Mouse (Mus musculus) stomach, embryonic 16.5 days (tissue): ENCODE data around the gene Tjap1. TPM values are rescaled to one million over a fixed set of nuclear protein-coding genes. Genes with fewer than 3 reads are reported as not detected.

Experiments used
- ATAC-seq: fragments of 200-750 bp; cut with Nextera tagmentation; 2 replicates; pipeline ENCODE4 v1.8.0; 2017; ENCODE audit warnings: moderate number of reproducible peaks, moderate TSS enrichment; ENCODE audit not compliant: insufficient read depth, low FRiP score
- H3K27ac ChIP-seq: fragments of 300-500 bp; sonication (generic); 2 replicates; pipeline ENCODE4 v1.5.1; 2014; ENCODE audit warnings: low read length
- H3K27me3 ChIP-seq: fragments of 300-500 bp; sonication (generic); 2 replicates; pipeline ENCODE4 v1.6.1; 2014; ENCODE audit warnings: low read length, control low read depth, mixed read lengths; ENCODE audit not compliant: control insufficient read depth, insufficient read depth
- H3K36me3 ChIP-seq: fragments of 300-500 bp; sonication (generic); 2 replicates; pipeline ENCODE4 v1.6.1; 2014; ENCODE audit warnings: low read length; ENCODE audit not compliant: control insufficient read depth, insufficient read depth
- H3K4me1 ChIP-seq: fragments of 300-500 bp; sonication (generic); 2 replicates; pipeline ENCODE4 v1.6.1; 2014; ENCODE audit warnings: low read length, control low read depth, mixed read lengths; ENCODE audit not compliant: control insufficient read depth, insufficient read depth
- H3K4me2 ChIP-seq: fragments of 300-500 bp; sonication (generic); 2 replicates; pipeline ENCODE4 v1.6.1; 2014; ENCODE audit warnings: low read depth, low read length, mixed read lengths
- H3K4me3 ChIP-seq: fragments of 300-500 bp; sonication (generic); replicated peaks from 2 replicates; pipeline ENCODE4 v1.5.1; 2014; ENCODE audit warnings: mild to moderate bottlenecking, low read length
- H3K9ac ChIP-seq: fragments of 300-500 bp; sonication (generic); 2 replicates; pipeline ENCODE4 v1.6.1; 2014; ENCODE audit warnings: low read length
- H3K9me3 ChIP-seq: fragments of 300-500 bp; sonication (generic); replicated peaks from 2 replicates; pipeline ENCODE4 v1.6.1; 2016; ENCODE audit warnings: low read length, control low read depth; ENCODE audit not compliant: control insufficient read depth
- WGBS: fragments of 180-500 bp; shearing (Covaris S2); extraction: QIAGEN DNeasy Blood & Tissue Kit; methylation state at CpG from one replicate; pipeline ENCODE4 v1.1.7; 2014; 5-methylcytosine and 5-hydroxymethylcytosine counted together
- polyA plus RNA-seq: library from polyadenylated mRNA; unstranded; fragments of >200 nt; fragmentation: Nextera tagmentation; extraction: Ambion mirVana; gene quantifications from 2 replicates; pipeline ENCODE4 v1.2.1, GENCODE M21; 2015

Tjap1 gene
- polyA plus RNA-seq = 36.8 and 38.9 TPM in 2 replicates

DNA sequence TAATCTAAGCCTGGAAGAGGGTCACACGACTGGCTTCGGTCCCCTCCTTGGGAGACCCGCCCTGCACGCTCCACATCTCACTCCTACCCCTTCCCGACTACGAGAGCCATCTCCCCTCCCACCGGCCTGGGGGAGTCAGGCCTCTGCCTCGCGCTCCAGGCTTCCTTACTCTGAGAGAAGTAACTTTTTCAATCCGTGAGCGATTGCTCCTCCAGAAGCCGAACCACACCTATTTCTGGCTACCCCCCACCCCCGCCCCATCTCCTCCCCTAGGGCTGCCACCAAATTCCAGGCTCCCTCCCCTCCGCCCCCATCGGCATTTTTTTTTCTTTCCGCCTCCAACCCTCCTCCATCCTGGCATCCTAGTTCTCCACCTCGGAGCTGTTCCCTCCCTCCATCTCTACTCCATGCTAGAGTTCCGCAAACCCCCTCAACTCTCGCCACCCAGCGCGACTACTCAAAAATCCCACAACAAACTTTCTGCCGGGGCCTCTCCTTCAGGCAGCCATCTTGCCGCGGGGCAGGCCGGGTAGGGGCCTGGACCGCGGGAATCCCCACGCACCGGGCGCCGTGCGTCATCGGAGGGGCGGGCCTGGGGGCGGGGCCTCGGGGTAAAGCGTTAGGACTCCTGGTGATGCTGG, at the start of gene Tjap1:
Tjap1 (minus strand) TSS at position 544 of the 641 bp plus-strand sequence.
- peaks cover 17% of the 10 kb centered on the region for H3K4me1 ChIP-seq
- peak within 1 kb of the TSS; percentile 93 for H3K27ac ChIP-seq
- H3K4me2 ChIP-seq = peak within 1 kb of the TSS; percentile 77
- no peaks in the 10 kb centered on the region for H3K9me3 ChIP-seq
- H3K9ac ChIP-seq = peak within 1 kb of the TSS; percentile 83
- peaks cover 4% of the 10 kb centered on the region; the same call in 1 of the 2 replicates for H3K36me3 ChIP-seq
- peak; percentile 98 for ATAC-seq
- peak within 1 kb of the TSS; percentile 65 for H3K4me3 ChIP-seq
- WGBS = under 1% methylated on average over 37 of the region's 37 CpGs
- H3K27me3 ChIP-seq = no peaks in the 10 kb centered on the region

DNA sequence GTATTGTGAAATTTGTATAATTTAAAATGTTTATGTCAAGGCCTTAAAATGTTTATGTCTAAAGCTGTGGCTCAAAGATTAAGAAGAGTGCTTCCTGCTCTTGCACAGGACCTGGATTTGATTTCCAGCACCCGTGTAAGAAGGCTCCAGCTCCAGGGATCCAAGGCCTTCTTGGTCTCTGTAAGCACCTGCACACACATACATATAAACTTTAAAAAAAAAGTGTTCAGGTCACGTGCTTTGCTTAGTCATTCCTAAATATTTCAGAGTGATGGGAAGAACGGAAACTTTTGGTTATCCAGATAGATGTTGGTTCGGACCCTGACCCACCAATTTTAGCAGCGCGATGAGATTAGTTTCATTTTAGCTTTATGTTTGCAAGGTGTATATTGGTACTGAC, 45.9 kb upstream of the Tjap1 start:
- no peak for ATAC-seq
- Histone ChIP-seq H3K4me1 (peaks cover 4% of the 10 kb centered on the region; the same call in 1 of the 2 replicates), H3K9ac (no peak overlapping the region), H3K9me3 (no peaks in the 10 kb centered on the region), H3K27me3 (no peaks in the 10 kb centered on the region), H3K4me2 (peak overlapping the region; percentile 95), H3K36me3 (no peaks in the 10 kb centered on the region; the same call in 1 of the 2 replicates), H3K27ac (peak overlapping the region; percentile 96), H3K4me3 (no peak overlapping the region; the same call in 1 of the 2 replicates)
- 61% methylated on average over 6 of the region's 6 CpGs for WGBS

DNA sequence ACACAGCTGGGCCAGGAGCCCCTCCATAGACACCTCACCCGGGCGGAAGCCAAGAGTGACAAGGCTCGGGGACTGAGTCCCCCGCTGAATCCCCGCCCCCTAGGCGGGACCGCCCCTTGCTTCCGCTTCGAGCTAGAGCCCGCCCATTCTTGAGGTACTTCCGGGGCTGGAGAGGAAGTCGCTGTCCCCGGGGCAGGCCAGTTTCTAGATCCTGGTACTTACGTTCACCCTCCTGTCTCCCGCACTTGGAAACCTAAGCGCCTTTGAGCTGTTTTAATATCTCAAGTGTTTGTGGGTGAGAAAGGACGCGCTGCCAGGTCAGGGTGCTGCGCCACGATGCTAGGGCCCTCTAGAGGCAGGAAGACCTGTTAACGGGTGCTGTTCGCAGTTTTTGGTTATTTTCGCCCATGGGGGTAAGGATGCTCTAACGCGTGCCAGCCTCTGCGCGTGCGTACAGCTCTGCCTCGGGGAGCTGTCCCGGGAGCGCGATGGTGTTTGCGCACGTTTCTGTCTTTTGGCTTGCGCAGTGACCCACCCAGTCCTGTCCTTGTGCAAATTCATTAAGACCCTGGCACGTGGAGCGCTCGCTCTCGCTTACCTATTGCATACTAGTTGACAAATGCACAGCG, 45.2 kb upstream of the Tjap1 start, which contains the start of gene Abcc10:
Abcc10 (minus strand) TSS at position 447 of the 629 bp plus-strand sequence.
- Histone ChIP-seq H3K4me1 (peaks cover 4% of the 10 kb centered on the region; the same call in 1 of the 2 replicates), H3K4me2 (peak within 1 kb of the TSS; percentile 95), H3K4me3 (peak within 1 kb of the TSS; percentile 83), H3K9ac (peak within 1 kb of the TSS; percentile 87), H3K27ac (peak within 1 kb of the TSS; percentile 96), H3K27me3 (no peaks in the 10 kb centered on the region), H3K36me3 (no peaks in the 10 kb centered on the region; the same call in 1 of the 2 replicates), H3K9me3 (no peaks in the 10 kb centered on the region)
- under 1% methylated on average over 40 of the region's 40 CpGs for WGBS
- peak; percentile 98 for ATAC-seq

DNA sequence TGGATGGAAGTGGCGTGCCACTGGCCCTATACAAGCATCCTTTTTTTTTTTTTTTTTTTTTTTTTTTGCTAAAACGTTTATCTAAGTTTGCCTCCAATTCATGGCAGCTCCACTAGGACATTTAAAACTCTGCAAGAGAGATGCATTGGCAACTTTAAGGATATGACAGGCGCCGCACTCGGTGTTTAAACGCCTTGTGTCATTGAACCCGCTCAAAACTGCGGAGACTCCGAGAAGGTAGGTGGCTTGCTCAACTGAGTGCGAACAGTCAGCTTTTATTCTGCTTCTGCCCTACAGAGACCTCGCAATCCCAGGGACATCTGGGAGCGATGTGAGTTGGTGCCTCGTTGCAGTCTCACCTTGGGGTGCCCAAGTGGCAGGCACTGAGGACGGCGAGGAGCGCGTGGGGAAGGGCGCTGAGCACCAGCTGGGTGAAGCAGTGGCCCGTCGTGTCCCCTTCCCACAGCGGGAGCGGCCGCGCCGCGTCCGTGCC, 44.6 kb upstream of the Tjap1 start:
- WGBS = 2% methylated on average over 27 of the region's 27 CpGs
- Histone ChIP-seq H3K27me3 (no peaks in the 10 kb centered on the region), H3K36me3 (no peaks in the 10 kb centered on the region; the same call in 1 of the 2 replicates), H3K27ac (peak overlapping the region; percentile 96), H3K4me2 (peak overlapping the region; percentile 95), H3K9ac (peak overlapping the region; percentile 87), H3K9me3 (no peaks in the 10 kb centered on the region), H3K4me1 (peaks cover 4% of the 10 kb centered on the region; the same call in 1 of the 2 replicates), H3K4me3 (peak overlapping the region; percentile 83)
- ATAC-seq = no peak

DNA sequence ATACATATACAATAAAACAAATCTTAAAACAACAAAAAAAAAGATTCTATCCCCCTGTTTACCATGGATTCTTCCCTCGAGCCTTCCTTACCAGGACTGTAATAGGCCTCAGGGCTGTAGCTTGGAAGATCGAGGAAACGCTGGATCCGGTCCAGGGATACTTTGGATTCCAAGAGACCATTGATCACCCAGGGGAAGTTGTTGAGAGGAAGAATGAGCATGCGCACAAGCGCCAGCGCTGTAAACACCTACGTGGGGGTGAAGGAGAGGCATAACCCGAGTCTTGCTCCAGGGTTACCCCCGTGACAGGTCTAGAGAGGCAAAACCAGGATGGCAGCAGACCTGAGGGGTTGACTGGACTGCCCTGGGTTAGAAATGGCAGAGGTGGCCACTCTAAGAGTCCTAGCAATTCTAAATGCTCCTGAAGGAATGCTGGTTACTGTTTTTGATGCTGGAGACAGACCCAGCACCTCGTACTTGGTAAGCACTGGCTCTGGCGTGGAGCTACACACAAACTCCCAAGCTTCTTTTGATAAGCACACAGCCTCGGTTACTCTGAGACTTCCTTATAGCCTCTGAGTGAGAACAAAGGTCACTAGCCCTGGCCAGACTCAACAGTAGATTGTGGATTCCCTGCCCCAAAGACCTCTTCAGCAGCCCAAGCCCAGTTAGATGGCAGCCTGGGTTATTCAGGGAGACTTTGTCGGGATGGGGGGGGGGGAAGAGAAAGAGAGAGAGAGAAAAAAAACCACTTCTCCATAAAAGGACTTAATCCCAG, 39.4 kb upstream of the Tjap1 start:
- Histone ChIP-seq H3K36me3 (peaks cover 7% of the 10 kb centered on the region), H3K4me3 (no peak overlapping the region), H3K4me2 (no peak overlapping the region), H3K9me3 (no peaks in the 10 kb centered on the region), H3K27ac (no peak overlapping the region), H3K4me1 (no peaks in the 10 kb centered on the region), H3K9ac (no peak overlapping the region), H3K27me3 (no peaks in the 10 kb centered on the region)
- WGBS = 81% methylated on average over 14 of the region's 14 CpGs
- no peak for ATAC-seq

DNA sequence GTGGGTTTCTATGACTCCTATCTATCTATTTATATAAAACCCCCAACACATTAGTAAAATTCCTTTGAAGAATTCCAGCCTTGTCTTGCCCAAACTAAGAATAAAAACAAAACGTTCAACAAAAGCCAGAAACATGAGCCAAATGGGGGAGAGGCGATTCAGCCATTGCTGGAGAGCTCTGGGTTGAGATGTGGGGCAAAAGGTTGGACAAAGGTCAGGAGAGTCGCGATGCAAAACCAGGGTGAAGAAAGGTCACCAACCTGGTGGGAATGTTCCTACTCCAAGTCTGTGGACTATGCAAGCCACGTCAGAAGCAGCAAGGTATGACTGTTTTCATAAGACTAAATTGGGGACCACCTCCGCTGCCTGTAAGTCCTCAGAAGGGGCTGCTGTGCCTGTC, 37.7 kb upstream of the Tjap1 start:
- Histone ChIP-seq H3K4me3 (no peak overlapping the region), H3K27me3 (no peaks in the 10 kb centered on the region), H3K4me1 (no peaks in the 10 kb centered on the region), H3K9me3 (no peaks in the 10 kb centered on the region), H3K4me2 (no peak overlapping the region), H3K36me3 (peaks cover 7% of the 10 kb centered on the region), H3K9ac (no peak overlapping the region), H3K27ac (no peak overlapping the region)
- WGBS = 56% methylated on average over 6 of the region's 6 CpGs
- ATAC-seq = no peak

DNA sequence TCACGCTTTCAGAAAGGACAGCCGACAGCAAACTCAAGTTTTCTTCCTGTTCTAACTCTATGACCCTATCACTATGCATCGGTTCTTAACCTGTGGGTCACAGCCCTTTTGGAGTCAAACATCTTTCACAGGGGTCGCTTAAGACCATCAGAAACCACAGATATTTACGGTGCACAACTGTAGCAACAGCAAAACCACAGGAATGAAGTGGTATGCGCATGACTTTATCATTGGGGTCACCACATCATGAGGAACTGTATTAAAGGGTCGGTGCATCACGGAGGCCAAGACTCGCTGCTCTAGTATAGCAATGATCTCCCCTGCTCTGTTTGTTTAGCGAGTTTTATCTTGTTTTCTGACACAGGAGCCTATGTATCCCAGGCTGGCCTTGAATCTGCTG, 33.0 kb upstream of the Tjap1 start:
- 83% methylated on average over 10 of the region's 10 CpGs for WGBS
- Histone ChIP-seq H3K36me3 (no peaks in the 10 kb centered on the region), H3K4me2 (no peak overlapping the region), H3K9ac (no peak overlapping the region), H3K4me3 (no peak overlapping the region), H3K27ac (no peak overlapping the region), H3K9me3 (no peaks in the 10 kb centered on the region), H3K27me3 (no peaks in the 10 kb centered on the region), H3K4me1 (no peaks in the 10 kb centered on the region)
- no peak for ATAC-seq

DNA sequence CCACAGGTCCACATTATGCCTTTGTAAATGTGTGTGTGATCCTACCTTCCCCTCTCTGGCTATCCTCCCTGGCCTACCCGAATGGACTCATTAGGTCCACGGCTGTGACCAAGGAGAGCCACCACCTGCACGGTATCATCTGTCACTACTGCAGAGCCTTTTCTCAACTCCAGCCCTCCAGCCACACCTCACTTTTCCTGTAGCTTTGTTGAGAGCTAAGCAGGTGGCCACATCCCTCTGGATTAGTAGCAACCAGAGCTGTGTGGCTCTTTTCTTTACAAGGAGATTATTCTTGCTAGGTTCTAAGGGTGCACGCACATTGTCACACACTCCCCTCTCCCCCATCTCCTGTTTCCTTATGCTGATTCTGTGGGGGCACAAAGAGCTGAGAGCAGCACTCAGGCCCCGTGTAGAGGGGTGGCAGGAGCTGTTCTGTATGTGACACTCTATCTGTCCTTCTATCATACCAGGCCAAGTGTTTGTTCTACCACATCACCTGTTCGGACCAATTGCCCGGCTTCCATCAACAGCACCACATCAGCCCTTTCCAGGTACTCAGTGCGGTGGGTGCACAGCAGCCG, 30.4 kb upstream of the Tjap1 start:
- 83% methylated on average over 9 of the region's 9 CpGs for WGBS
- Histone ChIP-seq H3K4me2 (no peak overlapping the region), H3K9ac (no peak overlapping the region), H3K4me3 (no peak overlapping the region), H3K9me3 (no peaks in the 10 kb centered on the region), H3K27ac (no peak overlapping the region), H3K36me3 (no peaks in the 10 kb centered on the region), H3K27me3 (no peaks in the 10 kb centered on the region), H3K4me1 (no peaks in the 10 kb centered on the region)
- no peak for ATAC-seq
